Mouse (Mus musculus): ENCODE measurements around the gene Hmgn3.

- TF ChIP-seq CTCF (conservative IDR thresholded peaks at IDR 0.05; ENCODE audit: low read length) (no peak), POU5F1 (IDR thresholded peaks at IDR 0.05; ENCODE audit: borderline replicate concordance, low read length) (no peak), NANOG (IDR thresholded peaks at IDR 0.05; ENCODE audit: borderline replicate concordance, low read length) (no peak)
Observed at GRCm38 (mm10) chr9:83082296-83082695, 64.2 kb downstream of the Hmgn3 start.

All from E14TG2a.4 (cell line).